Mouse (Mus musculus) MEL (cell line): ENCODE data around the gene Pip4k2c. TPM values are rescaled to one million over a fixed set of nuclear protein-coding genes. Genes with fewer than 3 reads are reported as not detected.

Source experiments
- DNase-seq: peaks from one replicate; pipeline ENCODE4 v3.0.0; 2011; ENCODE audit warnings: low read depth, low spot score
- H3K27ac ChIP-seq: 2 replicates; pipeline ENCODE4 v1.5.1; 2012; ENCODE audit warnings: low read depth, mild to moderate bottlenecking, control low read depth, low read length, moderate library complexity; ENCODE audit not compliant: control insufficient read depth
- H3K27me3 ChIP-seq, 2 experiments: fragments of 150-350 bp in 1 of 2; sonication (generic) in 1 of 2; 2 replicates each; pipeline ENCODE4 v1.6.1; 2012; ENCODE audit warnings: low read length in 2 of 2, mild to moderate bottlenecking in 2 of 2, improper control_type of control experiment in 1 of 2, moderate library complexity in 1 of 2; ENCODE audit not compliant: insufficient read depth in 2 of 2, control insufficient read depth in 1 of 2
- H3K36me3 ChIP-seq, 2 experiments: 2 replicates each; pipeline ENCODE4 v1.6.1; 2012 to 2014; ENCODE audit warnings: low read length in 2 of 2, improper control_type of control experiment in 1 of 2, inconsistent platforms in 1 of 2, mild to moderate bottlenecking in 1 of 2; ENCODE audit not compliant: insufficient read depth in 2 of 2, control insufficient read depth in 1 of 2
- H3K4me1 ChIP-seq, 2 experiments: fragments of 150-350 bp in 1 of 2; sonication (generic) in 1 of 2; 2 replicates each; pipeline ENCODE4 v1.6.1; 2012; ENCODE audit warnings: low read length in 2 of 2, improper control_type of control experiment in 1 of 2, mild to moderate bottlenecking in 1 of 2; ENCODE audit not compliant: insufficient read depth in 2 of 2, control insufficient read depth in 1 of 2
- H3K4me3 ChIP-seq, 2 experiments: fragments of 150-350 bp in 1 of 2; sonication (generic) in 1 of 2; 2 replicates each; pipeline ENCODE4 v1.5.1; 2012; ENCODE audit warnings: low read depth in 2 of 2, low read length in 2 of 2, mild to moderate bottlenecking in 2 of 2, moderate library complexity in 2 of 2, control low read depth in 1 of 2, improper control_type of control experiment in 1 of 2; ENCODE audit not compliant: control insufficient read depth in 1 of 2, insufficient read depth in 1 of 2
- H3K79me2 ChIP-seq: 2 replicates; pipeline ENCODE4 v1.6.1; 2012; ENCODE audit warnings: mild to moderate bottlenecking, low read length, moderate library complexity; ENCODE audit not compliant: control insufficient read depth, poor library complexity, insufficient read depth
- H3K9ac ChIP-seq: 2 replicates; pipeline ENCODE4 v1.6.1; 2012; ENCODE audit warnings: low read depth, mild to moderate bottlenecking, control low read depth, low read length, moderate library complexity; ENCODE audit not compliant: control insufficient read depth, poor library complexity, severe bottlenecking
- H3K9me3 ChIP-seq: fragments of 150-350 bp; sonication (generic); replicated peaks from 2 replicates; pipeline ENCODE4 v1.6.1; 2012; ENCODE audit warnings: mild to moderate bottlenecking, low read length, improper control_type of control experiment, moderate library complexity; ENCODE audit not compliant: insufficient read depth
- BHLHE40 ChIP-seq: IDR thresholded peaks from 2 replicates; pipeline ENCODE4 v1.6.1; 2012; ENCODE audit warnings: low read depth, mild to moderate bottlenecking, inconsistent platforms, low read length, improper control_type of control experiment, borderline replicate concordance
- CHD1 ChIP-seq: IDR thresholded peaks from 2 replicates; pipeline ENCODE4 v1.6.1; 2012; ENCODE audit warnings: low read depth, mild to moderate bottlenecking, inconsistent platforms, low read length, improper control_type of control experiment
- CHD2 ChIP-seq: IDR thresholded peaks from 2 replicates; pipeline ENCODE4 v1.6.1; 2011; ENCODE audit warnings: low read length, improper control_type of control experiment
- CTCF ChIP-seq, 3 experiments: IDR thresholded peaks in 2 of 3; conservative IDR thresholded peaks in 1 of 3; 2 replicates each; pipeline ENCODE4 v1.5.1; 2011 to 2012; ENCODE audit warnings: low read length in 3 of 3, low read depth in 2 of 3, mild to moderate bottlenecking in 2 of 3, improper control_type of control experiment in 1 of 3, inconsistent platforms in 1 of 3, mixed read lengths in 1 of 3, moderate library complexity in 1 of 3; ENCODE audit not compliant: control insufficient read depth in 1 of 3, insufficient read depth in 1 of 3, poor library complexity in 1 of 3, severe bottlenecking in 1 of 3
- ELF1 ChIP-seq: IDR thresholded peaks from 2 replicates; pipeline ENCODE4 v1.6.1; 2014; ENCODE audit warnings: low read depth, mild to moderate bottlenecking, inconsistent platforms, low read length, improper control_type of control experiment, moderate library complexity
- EP300 ChIP-seq, 2 experiments: IDR thresholded peaks; 2 replicates each; pipeline ENCODE4 v1.6.1; 2011; ENCODE audit warnings: improper control_type of control experiment in 2 of 2, low read length in 2 of 2, low read depth in 1 of 2, mild to moderate bottlenecking in 1 of 2
- GABPA ChIP-seq: IDR thresholded peaks from 2 replicates; pipeline ENCODE4 v1.6.1; 2012; ENCODE audit warnings: low read depth, mild to moderate bottlenecking, inconsistent platforms, low read length, improper control_type of control experiment, moderate library complexity
- GATA1 ChIP-seq: IDR thresholded peaks from 2 replicates; pipeline ENCODE4 v1.6.1; 2011; ENCODE audit warnings: low read depth, low read length, improper control_type of control experiment
- MAX ChIP-seq: IDR thresholded peaks from 2 replicates; pipeline ENCODE4 v1.6.1; 2011; ENCODE audit warnings: low read length, improper control_type of control experiment
- MEF2A ChIP-seq: IDR thresholded peaks from 2 replicates; pipeline ENCODE4 v1.6.1; 2014; ENCODE audit warnings: low read depth, mild to moderate bottlenecking, inconsistent platforms, low read length, improper control_type of control experiment; ENCODE audit not compliant: poor library complexity, insufficient replicate concordance, severe bottlenecking; ENCODE audit errors: extremely low read depth
- MXI1 ChIP-seq: IDR thresholded peaks from 2 replicates; pipeline ENCODE4 v1.6.1; 2011; ENCODE audit warnings: mild to moderate bottlenecking, low read depth, low read length, improper control_type of control experiment
- MYC ChIP-seq: IDR thresholded peaks from 2 replicates; pipeline ENCODE4 v1.6.1; 2011; ENCODE audit warnings: low read depth, mild to moderate bottlenecking, low read length, improper control_type of control experiment, moderate library complexity
- NELFE ChIP-seq: IDR thresholded peaks from 2 replicates; pipeline ENCODE4 v1.6.1; 2011; ENCODE audit warnings: low read depth, low read length, improper control_type of control experiment
- POLR2AphosphoS2 ChIP-seq: IDR thresholded peaks from 2 replicates; pipeline ENCODE4 v1.6.1; 2011; ENCODE audit warnings: low read length, improper control_type of control experiment
- POLR2AphosphoS5 ChIP-seq: IDR thresholded peaks from 2 replicates; pipeline ENCODE4 v1.6.1; 2012; ENCODE audit warnings: low read depth, borderline replicate concordance, mild to moderate bottlenecking, inconsistent platforms, low read length, moderate library complexity, mixed read lengths
- RAD21 ChIP-seq: IDR thresholded peaks from 2 replicates; pipeline ENCODE4 v1.6.1; 2011; ENCODE audit warnings: mild to moderate bottlenecking, low read depth, low read length, improper control_type of control experiment
- RCOR1 ChIP-seq: IDR thresholded peaks from 2 replicates; pipeline ENCODE4 v1.6.1; 2012; ENCODE audit warnings: low read depth, mild to moderate bottlenecking, inconsistent platforms, low read length, improper control_type of control experiment
- SIN3A ChIP-seq: IDR thresholded peaks from 2 replicates; pipeline ENCODE4 v1.6.1; 2012; ENCODE audit warnings: low read length, improper control_type of control experiment, inconsistent platforms
- SMC3 ChIP-seq: IDR thresholded peaks from 2 replicates; pipeline ENCODE4 v1.6.1; 2011; ENCODE audit warnings: low read depth, low read length, improper control_type of control experiment
- TAL1 ChIP-seq: IDR thresholded peaks from 2 replicates; pipeline ENCODE4 v1.6.1; 2012; ENCODE audit warnings: mild to moderate bottlenecking, inconsistent platforms, low read length, moderate library complexity, mixed read lengths
- TBP ChIP-seq: IDR thresholded peaks from 2 replicates; pipeline ENCODE4 v1.8.0; 2011; ENCODE audit warnings: low read depth, low read length, improper control_type of control experiment
- TCF12 ChIP-seq: IDR thresholded peaks from 2 replicates; pipeline ENCODE4 v1.6.1; 2014; ENCODE audit warnings: low read depth, mild to moderate bottlenecking, inconsistent platforms, low read length, improper control_type of control experiment, moderate library complexity
- UBTF ChIP-seq: IDR thresholded peaks from 2 replicates; pipeline ENCODE4 v1.6.1; 2012; ENCODE audit warnings: low read depth, mild to moderate bottlenecking, inconsistent platforms, low read length, improper control_type of control experiment, moderate library complexity, borderline replicate concordance; ENCODE audit not compliant: insufficient read depth
- USF1 ChIP-seq: IDR thresholded peaks from 2 replicates; pipeline ENCODE4 v1.6.1; 2014; ENCODE audit warnings: low read depth, mild to moderate bottlenecking, inconsistent platforms, low read length, improper control_type of control experiment, moderate library complexity
- USF2 ChIP-seq, 2 experiments: IDR thresholded peaks; 2 replicates each; pipeline ENCODE4 v1.6.1; 2011 to 2012; ENCODE audit warnings: improper control_type of control experiment in 2 of 2, low read length in 2 of 2, borderline replicate concordance in 1 of 2, inconsistent platforms in 1 of 2, low read depth in 1 of 2, mild to moderate bottlenecking in 1 of 2; ENCODE audit not compliant: insufficient read depth in 1 of 2
- ZC3H11A ChIP-seq: IDR thresholded peaks from 2 replicates; pipeline ENCODE4 v1.6.1; 2012; ENCODE audit warnings: low read depth, mild to moderate bottlenecking, inconsistent platforms, low read length, improper control_type of control experiment
- ZMIZ1 ChIP-seq: IDR thresholded peaks from 2 replicates; pipeline ENCODE4 v1.6.1; 2012; ENCODE audit warnings: low read depth, mild to moderate bottlenecking, inconsistent platforms, low read length, improper control_type of control experiment, moderate library complexity
- polyA plus RNA-seq, 2 experiments: library from polyadenylated mRNA; stranded (reverse) in 1 of 2; unstranded in 1 of 2; fragments of >175 nt in 1 of 2; fragments of >200 nt in 1 of 2; gene quantifications; 2 replicates each; pipeline versions ENCODE4 v1.2.1 to v1.2.4; 2012; ENCODE audit warnings: low replicate concordance in 2 of 2, low read depth in 1 of 2; ENCODE audit not compliant: insufficient read length in 2 of 2, insufficient read depth in 1 of 2, missing spikeins in 1 of 2
- total RNA-seq: library from RNA; depleted of rRNA; stranded (reverse); fragments of 300-350 nt; gene quantifications from 2 replicates; pipeline ENCODE4 v1.2.3, GENCODE M21; 2012

The Pip4k2c gene
- total and polyA plus RNA-seq, 3 experiments = 31.9 to 58.2 TPM; not detected in 1

DNA sequence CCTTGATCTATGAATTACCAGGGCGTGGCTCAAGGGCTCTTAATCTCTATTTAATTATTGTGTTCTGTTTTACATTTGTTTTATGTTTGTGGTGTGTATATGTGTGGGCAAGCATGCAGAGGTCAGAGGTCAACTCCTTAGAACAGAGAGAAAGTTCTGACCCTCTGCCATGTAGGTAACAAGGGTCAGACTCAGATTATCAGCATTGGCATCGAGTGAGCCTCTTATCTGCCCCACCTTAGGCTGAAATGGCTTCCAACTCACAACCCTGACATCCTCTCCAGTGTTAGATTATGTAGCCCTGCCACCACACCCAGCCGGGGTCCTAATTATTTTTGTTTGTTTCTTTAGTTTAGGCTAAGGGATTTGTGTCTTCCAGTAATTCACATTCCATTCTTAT lies 52.9 kb downstream of the Pip4k2c start:
- H3K36me3 ChIP-seq = peaks cover 0 to 5% of the 10 kb centered on the region in 2 experiments; a peak in 2 of 4 replicates
- peaks cover 2 to 12% of the 10 kb centered on the region in 2 experiments; a peak in 2 of 4 replicates for H3K4me1 ChIP-seq
- no peak for TF ChIP-seq USF2 (IDR thresholded peaks at IDR 0.05; ENCODE audit: borderline replicate concordance in 1 of 2, insufficient read depth in 1 of 2, low read depth in 1 of 2, low read length in 2 of 2)
- no peak for TF ChIP-seq EP300 (IDR thresholded peaks at IDR 0.05; ENCODE audit: low read depth in 1 of 2, low read length in 2 of 2)
- no peak for TF ChIP-seq ZMIZ1
- no peak for TF ChIP-seq SIN3A
- no peak for TF ChIP-seq CHD1
- no peak for TF ChIP-seq POLR2AphosphoS2
- no peak for TF ChIP-seq MXI1
- TF ChIP-seq BHLHE40 = no peak
- TF ChIP-seq MYC = no peak
- TF ChIP-seq USF1 = no peak
- TF ChIP-seq, all 39 proteins: peak for 0
- Histone ChIP-seq H3K9ac (no peak overlapping the region), H3K79me2 (no peaks in the 10 kb centered on the region), H3K9me3 (no peaks in the 10 kb centered on the region), H3K27me3 (no peaks in the 10 kb centered on the region), H3K27ac (no peak overlapping the region), H3K4me3 (no peak overlapping the region)
- DNase-seq = no peak

- Histone ChIP-seq H3K4me1 (peaks cover 2 to 10% of the 10 kb centered on the region in 2 experiments; a peak in 2 of 4 replicates), H3K27me3 (no peaks in the 10 kb centered on the region), H3K36me3 (peaks cover 0 to 5% of the 10 kb centered on the region in 2 experiments; a peak in 2 of 4 replicates), H3K9ac (no peak overlapping the region), H3K27ac (no peak overlapping the region), H3K9me3 (no peaks in the 10 kb centered on the region), H3K79me2 (no peaks in the 10 kb centered on the region), H3K4me3 (no peak overlapping the region)
- no peak for DNase-seq
- TF ChIP-seq ZC3H11A (no peak), MEF2A (no peak), ELF1 (no peak), TBP (no peak), CTCF (IDR thresholded peaks at IDR 0.05 in 2 of 3, conservative IDR thresholded peaks at IDR 0.05 in 1 of 3; ENCODE audit: control insufficient read depth in 1 of 3, insufficient read depth in 1 of 3, low read depth in 2 of 3, low read length in 3 of 3, poor library complexity in 1 of 3, severe bottlenecking in 1 of 3) (no peak), NELFE (no peak), USF1 (no peak), SMC3 (no peak), BHLHE40 (no peak), GABPA (no peak), GATA1 (no peak), CHD1 (no peak), UBTF (no peak), MAX (no peak), RAD21 (no peak), POLR2AphosphoS5 (no peak), RCOR1 (no peak), CHD2 (no peak), TAL1 (no peak), TCF12 (no peak)
Measured at GRCm38 (mm10) chr10:127156511-127156910, 54.9 kb downstream of the Pip4k2c start.
